Mouse (Mus musculus): ENCODE results near the gene Zfp3. TPM values are rescaled to one million over a fixed set of nuclear protein-coding genes. Genes with fewer than 3 reads are reported as not detected.

Zfp3 gene
- polyA plus RNA-seq, 1 experiment from 2014 or later, result 7.3 TPM

DNA sequence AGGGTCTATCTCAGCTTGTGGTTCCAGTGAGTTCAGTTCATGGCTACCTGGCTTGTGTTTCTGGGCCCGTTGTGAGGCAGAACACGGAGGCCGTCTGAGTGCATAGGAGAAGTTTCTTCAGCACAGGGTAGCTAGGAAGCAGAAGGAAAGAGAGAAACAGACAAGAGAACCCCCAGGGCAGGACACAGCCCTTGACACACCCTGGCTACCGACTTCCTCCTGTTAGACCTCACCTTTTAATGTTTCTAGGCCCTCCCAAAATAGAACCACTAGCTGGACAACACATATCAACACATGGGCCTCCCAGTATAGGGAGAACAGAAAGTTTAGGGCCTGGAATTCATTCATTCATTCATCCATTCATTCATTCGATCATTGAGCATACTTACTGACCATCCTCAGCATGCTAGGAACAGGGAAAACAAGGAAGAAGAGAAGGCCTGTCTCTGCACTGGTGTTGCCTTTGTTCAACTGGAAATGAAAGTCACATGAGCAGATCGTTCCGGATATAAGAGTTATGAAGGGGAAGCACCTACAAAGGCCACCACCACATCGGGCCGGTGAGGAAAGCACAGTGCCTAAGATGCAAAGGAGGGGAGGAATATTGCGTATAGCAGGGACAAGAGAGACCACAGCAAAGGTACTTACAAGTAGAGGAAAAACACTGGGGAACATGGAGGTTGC is 25.1 kb downstream of the Zfp3 start:
- ATAC-seq (replicated peaks; ENCODE audit: insufficient number of reproducible peaks, low FRiP score, low TSS enrichment, low read depth), result no peak
- DNase-seq (ENCODE audit: low spot score), result no peak
- 87% methylated on average over 10 of the region's 10 CpGs for WGBS
- H3K4me2 ChIP-seq (ENCODE audit: low read depth, low read length), result no peak overlapping the region
- H3K9me3 ChIP-seq (replicated peaks; ENCODE audit: control insufficient read depth, low read length), result no peaks in the 10 kb centered on the region
- H3K4me3 ChIP-seq (ENCODE audit: low read depth, low read length), result no peak overlapping the region
- H3K4me1 ChIP-seq (ENCODE audit: control insufficient read depth, insufficient read depth, low read length), result no peaks in the 10 kb centered on the region
- no peaks in the 10 kb centered on the region for H3K36me3 ChIP-seq (replicated peaks; ENCODE audit: control insufficient read depth, insufficient read depth, low read depth, low read length)
- no peak overlapping the region for H3K9ac ChIP-seq (replicated peaks; ENCODE audit: low read length)
- no peak overlapping the region for H3K27ac ChIP-seq (replicated peaks; ENCODE audit: low read depth, low read length)
- no peaks in the 10 kb centered on the region for H3K27me3 ChIP-seq (ENCODE audit: control insufficient read depth, insufficient read depth, low read length)

GRCm38 (mm10) chr11:70790426-70790825 is 26.4 kb downstream of the Zfp3 start:
- Histone ChIP-seq H3K27me3 (ENCODE audit: control insufficient read depth, insufficient read depth, low read length) (no peaks in the 10 kb centered on the region), H3K27ac (replicated peaks; ENCODE audit: low read depth, low read length) (no peak overlapping the region), H3K4me2 (ENCODE audit: low read depth, low read length) (no peak overlapping the region), H3K9ac (replicated peaks; ENCODE audit: low read length) (no peak overlapping the region), H3K4me3 (ENCODE audit: low read depth, low read length) (no peak overlapping the region), H3K4me1 (ENCODE audit: control insufficient read depth, insufficient read depth, low read length) (no peaks in the 10 kb centered on the region), H3K36me3 (replicated peaks; ENCODE audit: control insufficient read depth, insufficient read depth, low read depth, low read length) (no peaks in the 10 kb centered on the region), H3K9me3 (replicated peaks; ENCODE audit: control insufficient read depth, low read length) (no peaks in the 10 kb centered on the region)
- WGBS, result 87% methylated on average over 2 of the region's 2 CpGs
- DNase-seq (ENCODE audit: low spot score), result no peak
- ATAC-seq (replicated peaks; ENCODE audit: insufficient number of reproducible peaks, low FRiP score, low TSS enrichment, low read depth), result no peak

- no peaks in the 10 kb centered on the region for H3K4me1 ChIP-seq (ENCODE audit: control insufficient read depth, insufficient read depth, low read length)
- ATAC-seq (replicated peaks; ENCODE audit: insufficient number of reproducible peaks, low FRiP score, low TSS enrichment, low read depth) (no peak), DNase-seq (ENCODE audit: low spot score) (peak; percentile 5)
- no peaks in the 10 kb centered on the region for H3K9me3 ChIP-seq (replicated peaks; ENCODE audit: control insufficient read depth, low read length)
- H3K27me3 ChIP-seq (ENCODE audit: control insufficient read depth, insufficient read depth, low read length), result no peaks in the 10 kb centered on the region
- no peak overlapping the region for H3K27ac ChIP-seq (replicated peaks; ENCODE audit: low read depth, low read length)
- H3K36me3 ChIP-seq (replicated peaks; ENCODE audit: control insufficient read depth, insufficient read depth, low read depth, low read length), result no peaks in the 10 kb centered on the region
- no peak overlapping the region for H3K9ac ChIP-seq (replicated peaks; ENCODE audit: low read length)
- no peak overlapping the region for H3K4me3 ChIP-seq (ENCODE audit: low read depth, low read length)
- no peak overlapping the region for H3K4me2 ChIP-seq (ENCODE audit: low read depth, low read length)
- WGBS, result 72% methylated on average over 7 of the region's 7 CpGs
Measured at GRCm38 (mm10) chr11:70790874-70791551, 27.0 kb downstream of the Zfp3 start.

GRCm38 (mm10) chr11:70791676-70792075 is 27.7 kb downstream of the Zfp3 start:
- no peaks in the 10 kb centered on the region for H3K36me3 ChIP-seq (replicated peaks; ENCODE audit: control insufficient read depth, insufficient read depth, low read depth, low read length)
- ATAC-seq (replicated peaks; ENCODE audit: insufficient number of reproducible peaks, low FRiP score, low TSS enrichment, low read depth), result no peak
- no peak overlapping the region for H3K4me3 ChIP-seq (ENCODE audit: low read depth, low read length)
- H3K4me1 ChIP-seq (ENCODE audit: control insufficient read depth, insufficient read depth, low read length), result no peaks in the 10 kb centered on the region
- WGBS, result 88% methylated on average over 5 of the region's 5 CpGs
- no peaks in the 10 kb centered on the region for H3K27me3 ChIP-seq (ENCODE audit: control insufficient read depth, insufficient read depth, low read length)
- no peaks in the 10 kb centered on the region for H3K9me3 ChIP-seq (replicated peaks; ENCODE audit: control insufficient read depth, low read length)
- H3K27ac ChIP-seq (replicated peaks; ENCODE audit: low read depth, low read length), result no peak overlapping the region
- DNase-seq (ENCODE audit: low spot score), result no peak
- no peak overlapping the region for H3K4me2 ChIP-seq (ENCODE audit: low read depth, low read length)
- H3K9ac ChIP-seq (replicated peaks; ENCODE audit: low read length), result no peak overlapping the region

- H3K4me1 ChIP-seq (ENCODE audit: control insufficient read depth, insufficient read depth, low read length), result no peaks in the 10 kb centered on the region
- H3K9ac ChIP-seq (replicated peaks; ENCODE audit: low read length), result no peak overlapping the region
- 84% methylated on average over 1 of the region's 1 CpGs for WGBS
- no peak overlapping the region for H3K4me2 ChIP-seq (ENCODE audit: low read depth, low read length)
- no peaks in the 10 kb centered on the region for H3K36me3 ChIP-seq (replicated peaks; ENCODE audit: control insufficient read depth, insufficient read depth, low read depth, low read length)
- H3K4me3 ChIP-seq (ENCODE audit: low read depth, low read length), result no peak overlapping the region
- no peak overlapping the region for H3K27ac ChIP-seq (replicated peaks; ENCODE audit: low read depth, low read length)
- ATAC-seq (replicated peaks; ENCODE audit: insufficient number of reproducible peaks, low FRiP score, low TSS enrichment, low read depth), result no peak
- no peak for DNase-seq (ENCODE audit: low spot score)
- no peaks in the 10 kb centered on the region for H3K27me3 ChIP-seq (ENCODE audit: control insufficient read depth, insufficient read depth, low read length)
- no peaks in the 10 kb centered on the region for H3K9me3 ChIP-seq (replicated peaks; ENCODE audit: control insufficient read depth, low read length)
Measured at GRCm38 (mm10) chr11:70792409-70792808, 28.4 kb downstream of the Zfp3 start.

GRCm38 (mm10) chr11:70802208-70802864 is 38.3 kb downstream of the Zfp3 start:
- Histone ChIP-seq H3K27ac (replicated peaks; ENCODE audit: low read depth, low read length) (no peak overlapping the region), H3K9me3 (replicated peaks; ENCODE audit: control insufficient read depth, low read length) (no peaks in the 10 kb centered on the region), H3K9ac (replicated peaks; ENCODE audit: low read length) (no peak overlapping the region), H3K4me2 (ENCODE audit: low read depth, low read length) (no peak overlapping the region), H3K4me3 (ENCODE audit: low read depth, low read length) (no peak overlapping the region), H3K4me1 (ENCODE audit: control insufficient read depth, insufficient read depth, low read length) (no peaks in the 10 kb centered on the region), H3K27me3 (ENCODE audit: control insufficient read depth, insufficient read depth, low read length) (no peaks in the 10 kb centered on the region), H3K36me3 (replicated peaks; ENCODE audit: control insufficient read depth, insufficient read depth, low read depth, low read length) (no peaks in the 10 kb centered on the region)
- ATAC-seq (replicated peaks; ENCODE audit: insufficient number of reproducible peaks, low FRiP score, low TSS enrichment, low read depth) (no peak), DNase-seq (ENCODE audit: low spot score) (no peak)
- WGBS, result 90% methylated on average over 2 of the region's 2 CpGs

- H3K9me3 ChIP-seq (replicated peaks; ENCODE audit: control insufficient read depth, low read length), result no peaks in the 10 kb centered on the region
- WGBS, result 68% methylated on average over 2 of the region's 2 CpGs
Measured at GRCm38 (mm10) chr11:70802865-70803261, 38.9 kb downstream of the Zfp3 start.

DNA sequence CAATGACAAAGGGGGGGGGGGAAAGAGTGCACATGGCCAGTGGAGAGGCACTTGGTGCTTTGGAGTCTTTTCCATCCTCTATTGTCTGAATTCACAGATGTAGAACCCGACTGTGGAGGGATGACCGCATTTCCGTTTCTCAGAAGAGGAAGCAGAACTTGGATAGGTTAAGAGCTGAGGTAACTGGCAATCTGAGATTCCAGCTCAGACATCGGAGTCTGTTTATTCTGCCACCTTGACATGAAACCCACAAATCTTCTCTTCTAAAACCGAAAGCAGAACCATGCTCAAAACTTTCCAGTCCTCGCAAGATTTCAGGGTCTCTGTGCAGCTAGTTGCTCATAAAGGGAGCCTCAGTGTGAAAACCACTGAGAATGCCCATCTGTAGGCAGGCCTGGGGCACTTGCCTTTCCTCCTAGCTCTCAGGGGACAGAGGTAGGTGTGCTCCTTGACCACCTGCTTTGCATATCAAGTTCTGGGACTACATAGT is 39.7 kb downstream of the Zfp3 start:
- Histone ChIP-seq H3K9me3 (replicated peaks; ENCODE audit: control insufficient read depth, low read length) (no peaks in the 10 kb centered on the region), H3K4me3 (ENCODE audit: low read depth, low read length) (no peak overlapping the region), H3K27me3 (ENCODE audit: control insufficient read depth, insufficient read depth, low read length) (no peaks in the 10 kb centered on the region), H3K36me3 (replicated peaks; ENCODE audit: control insufficient read depth, insufficient read depth, low read depth, low read length) (no peaks in the 10 kb centered on the region), H3K4me1 (ENCODE audit: control insufficient read depth, insufficient read depth, low read length) (no peaks in the 10 kb centered on the region), H3K9ac (replicated peaks; ENCODE audit: low read length) (no peak overlapping the region), H3K4me2 (ENCODE audit: low read depth, low read length) (no peak overlapping the region), H3K27ac (replicated peaks; ENCODE audit: low read depth, low read length) (no peak overlapping the region)
- 84% methylated on average over 6 of the region's 6 CpGs for WGBS
- DNase-seq (ENCODE audit: low spot score) (no peak), ATAC-seq (replicated peaks; ENCODE audit: insufficient number of reproducible peaks, low FRiP score, low TSS enrichment, low read depth) (no peak)

More at GRCm38 (mm10) chr11:70802865-70803261, 38.9 kb downstream of the Zfp3 start:
- Histone ChIP-seq H3K4me2 (ENCODE audit: low read depth, low read length) (no peak overlapping the region), H3K4me3 (ENCODE audit: low read depth, low read length) (no peak overlapping the region), H3K27me3 (ENCODE audit: control insufficient read depth, insufficient read depth, low read length) (no peaks in the 10 kb centered on the region), H3K27ac (replicated peaks; ENCODE audit: low read depth, low read length) (no peak overlapping the region), H3K9ac (replicated peaks; ENCODE audit: low read length) (no peak overlapping the region), H3K36me3 (replicated peaks; ENCODE audit: control insufficient read depth, insufficient read depth, low read depth, low read length) (no peaks in the 10 kb centered on the region), H3K4me1 (ENCODE audit: control insufficient read depth, insufficient read depth, low read length) (no peaks in the 10 kb centered on the region)
- DNase-seq (ENCODE audit: low spot score) (no peak), ATAC-seq (replicated peaks; ENCODE audit: insufficient number of reproducible peaks, low FRiP score, low TSS enrichment, low read depth) (no peak)
